Mouse (Mus musculus) midbrain, postnatal 0 days (tissue): ENCODE results near the gene 2310030G06Rik. TPM values are rescaled to one million over a fixed set of nuclear protein-coding genes. Genes with fewer than 3 reads are reported as not detected.
A peak's percentile ranks its signal among the peaks of the same experiment; 100 is the strongest.

Source experiments
- ATAC-seq: fragments of 200-750 bp; cut with Nextera tagmentation; 2 replicates; pipeline ENCODE4 v1.8.0; 2017; ENCODE audit warnings: moderate number of reproducible peaks, mild to moderate bottlenecking, moderate TSS enrichment, moderate library complexity; ENCODE audit not compliant: low FRiP score
- DNase-seq: peaks from one replicate; pipeline ENCODE4 v3.0.0-alpha.2; 2015; ENCODE audit warnings: low spot score
- H3K27ac ChIP-seq: fragments of 300-500 bp; sonication (generic); 2 replicates; pipeline ENCODE4 v1.5.1; 2014; ENCODE audit warnings: low read depth, mild to moderate bottlenecking, low read length, mixed read lengths
- H3K27me3 ChIP-seq: fragments of 300-500 bp; sonication (generic); 2 replicates; pipeline ENCODE4 v1.6.1; 2014; ENCODE audit warnings: low read length, control low read depth, mixed read lengths; ENCODE audit not compliant: insufficient read depth
- H3K36me3 ChIP-seq: fragments of 300-500 bp; sonication (generic); 2 replicates; pipeline ENCODE4 v1.6.1; 2014; ENCODE audit warnings: low read length, control low read depth, mixed read lengths; ENCODE audit not compliant: insufficient read depth
- H3K4me1 ChIP-seq: fragments of 300-500 bp; sonication (generic); 2 replicates; pipeline ENCODE4 v1.6.1; 2014; ENCODE audit warnings: mild to moderate bottlenecking, control low read depth, antibody characterized with exemption, low read length, mixed read lengths; ENCODE audit not compliant: insufficient read depth
- H3K4me2 ChIP-seq: fragments of 300-500 bp; sonication (generic); 2 replicates; pipeline ENCODE4 v1.6.1; 2014; ENCODE audit warnings: low read depth, mild to moderate bottlenecking, low read length, mixed read lengths; ENCODE audit not compliant: poor library complexity, severe bottlenecking
- H3K4me3 ChIP-seq: fragments of 300-500 bp; sonication (generic); 2 replicates; pipeline ENCODE4 v1.5.1; 2014; ENCODE audit warnings: low read depth, mild to moderate bottlenecking, low read length, moderate library complexity
- H3K9ac ChIP-seq: fragments of 300-500 bp; sonication (generic); replicated peaks from 2 replicates; pipeline ENCODE4 v1.6.1; 2014; ENCODE audit warnings: mild to moderate bottlenecking, low read length, moderate library complexity, mixed read lengths; ENCODE audit not compliant: poor library complexity, severe bottlenecking
- H3K9me3 ChIP-seq: fragments of 300-500 bp; sonication (generic); 2 replicates; pipeline ENCODE4 v1.6.1; 2016; ENCODE audit warnings: low read length, control low read depth
- CTCF ChIP-seq: IDR thresholded peaks from 2 replicates; pipeline ENCODE4 v1.5.1; 2016; ENCODE audit warnings: antibody characterized with exemption, mild to moderate bottlenecking
- WGBS: fragments of 180-500 bp; shearing (Covaris S2); extraction: QIAGEN DNeasy Blood & Tissue Kit; methylation state at CpG from one replicate; pipeline ENCODE4 v1.1.7; 2014; 5-methylcytosine and 5-hydroxymethylcytosine counted together
- polyA plus RNA-seq: library from polyadenylated mRNA; unstranded; fragments of >200 nt; fragmentation: Nextera tagmentation; extraction: Ambion mirVana; gene quantifications from 2 replicates; pipeline ENCODE4 v1.2.1, GENCODE M21; 2015
- total RNA-seq: library from RNA; depleted of rRNA; stranded (reverse); fragments of >200 nt; gene quantifications from 2 replicates; pipeline ENCODE4 v1.2.3, GENCODE M21; 2014

2310030G06Rik gene
- total and polyA plus RNA-seq, 2 experiments from 2014 or later, result 1.5 to 2.9 TPM

DNA sequence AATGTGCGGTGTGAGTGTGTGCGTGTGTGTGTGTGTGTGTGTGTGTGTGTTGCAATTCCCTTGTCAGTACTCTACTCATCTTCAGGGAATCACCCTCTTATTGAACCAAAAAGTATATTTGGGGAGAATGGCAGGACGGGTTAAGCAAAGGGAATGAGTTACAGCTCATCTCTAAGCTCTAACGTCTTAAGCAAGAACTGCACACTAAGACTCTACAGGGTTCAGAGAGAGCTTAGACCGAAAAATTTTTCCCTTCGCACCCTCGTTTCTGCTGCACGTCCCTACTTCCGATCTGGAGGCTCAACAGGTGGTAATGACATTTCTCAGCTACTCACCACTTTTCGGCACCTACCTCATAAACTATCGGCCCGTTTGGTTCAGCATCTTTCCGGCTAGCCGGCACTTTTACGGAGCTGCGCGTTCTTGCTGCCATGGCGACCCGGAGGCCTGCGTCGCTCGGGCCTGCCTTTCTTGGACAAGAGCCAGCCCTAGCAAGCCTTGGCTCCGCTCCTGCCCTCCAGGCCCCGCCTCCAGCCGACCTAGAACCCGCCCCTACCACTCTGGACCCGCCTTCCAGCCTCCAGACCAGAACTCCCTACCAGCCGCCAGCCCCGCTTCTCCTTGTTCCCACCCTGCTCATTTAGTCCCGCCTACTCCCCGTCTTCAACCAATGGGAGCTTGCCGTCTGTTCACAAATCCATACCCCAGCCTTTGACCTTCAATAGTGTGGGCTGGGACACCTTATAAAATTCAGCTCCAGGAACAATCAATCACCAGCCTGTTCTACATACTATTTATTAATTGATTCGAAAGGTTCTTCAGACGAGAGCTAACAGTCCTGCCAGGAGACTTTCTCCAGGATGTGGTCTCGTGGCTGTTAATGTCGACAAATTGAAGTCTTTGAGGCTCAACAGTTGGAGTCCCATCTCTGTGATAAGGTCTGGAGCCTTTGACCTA is 7.1 kb downstream of the 2310030G06Rik start, which contains the start of gene Dixdc1:
Gene Dixdc1, minus strand, starts transcription at position 604 of the 957 bp plus-strand sequence.
- H3K27ac ChIP-seq, result no peak within 1 kb of the TSS
- TF ChIP-seq CTCF, result no peak
- no peaks in the 10 kb centered on the region for H3K4me1 ChIP-seq
- ATAC-seq (peak; percentile 95), DNase-seq (peak; percentile 93)
- H3K27me3 ChIP-seq, result no peaks in the 10 kb centered on the region
- H3K9me3 ChIP-seq, result no peaks in the 10 kb centered on the region
- peak within 1 kb of the TSS; percentile 62 for H3K4me2 ChIP-seq
- no peaks in the 10 kb centered on the region for H3K36me3 ChIP-seq
- H3K4me3 ChIP-seq, result peak within 1 kb of the TSS; percentile 40
- WGBS, result 13% methylated on average over 36 of the region's 36 CpGs
- H3K9ac ChIP-seq, result no peak within 1 kb of the TSS

DNA sequence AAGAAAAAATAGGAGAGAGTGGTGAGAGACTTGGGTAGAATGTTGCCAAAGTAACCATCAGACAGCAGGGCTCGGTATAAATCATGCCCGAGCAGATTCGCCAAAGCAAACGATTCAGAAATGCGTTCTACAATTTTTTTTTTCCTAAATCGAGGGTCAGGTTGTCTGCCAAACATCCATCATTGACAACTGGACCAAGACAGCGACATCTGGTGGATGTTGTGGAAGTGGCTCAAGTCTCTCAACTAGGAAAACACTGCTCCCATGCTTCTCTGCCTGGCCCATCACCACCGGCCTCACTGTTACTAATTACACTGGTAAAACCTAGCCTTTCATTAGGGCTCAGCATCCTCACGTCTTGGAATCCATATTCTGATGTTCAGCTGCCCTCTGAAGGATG is 11.3 kb downstream of the 2310030G06Rik start:
- TF ChIP-seq CTCF, result peak; percentile 85
- 2% methylated on average over 9 of the region's 9 CpGs for WGBS
- ATAC-seq (no peak), DNase-seq (peak; percentile 80)
- Histone ChIP-seq H3K9ac (no peak overlapping the region), H3K4me1 (no peaks in the 10 kb centered on the region), H3K36me3 (no peaks in the 10 kb centered on the region), H3K9me3 (no peaks in the 10 kb centered on the region), H3K4me3 (no peak overlapping the region), H3K27ac (no peak overlapping the region), H3K27me3 (no peaks in the 10 kb centered on the region), H3K4me2 (no peak overlapping the region)

DNA sequence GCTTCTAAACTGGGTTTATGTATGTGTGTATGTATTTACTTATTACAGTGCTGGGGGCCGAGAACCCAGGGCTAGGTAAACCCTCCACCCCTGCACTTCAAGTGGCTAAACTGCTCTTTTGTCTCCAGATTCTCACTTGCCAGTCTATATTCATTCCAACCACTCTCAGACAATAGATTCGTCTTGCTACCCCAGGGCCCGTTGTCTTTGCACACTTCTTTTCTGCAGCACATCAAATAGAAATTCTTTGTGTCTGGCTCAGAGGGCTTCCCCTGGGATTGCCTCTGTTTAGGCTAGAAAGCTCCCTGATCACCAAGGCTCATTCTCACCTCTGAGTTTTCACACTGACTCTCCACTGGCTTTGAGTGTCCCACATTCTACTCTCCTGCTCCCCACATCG is 13.8 kb downstream of the 2310030G06Rik start:
- DNase-seq, result no peak
- WGBS, result 10% methylated on average over 4 of the region's 4 CpGs
- no peak for ATAC-seq
- no peak for TF ChIP-seq CTCF
- H3K27ac ChIP-seq, result no peak overlapping the region
- no peak overlapping the region for H3K9ac ChIP-seq
- no peak overlapping the region for H3K4me2 ChIP-seq
- H3K36me3 ChIP-seq, result no peaks in the 10 kb centered on the region
- H3K9me3 ChIP-seq, result no peaks in the 10 kb centered on the region
- H3K4me3 ChIP-seq, result no peak overlapping the region
- H3K27me3 ChIP-seq, result no peaks in the 10 kb centered on the region
- H3K4me1 ChIP-seq, result no peaks in the 10 kb centered on the region

DNA sequence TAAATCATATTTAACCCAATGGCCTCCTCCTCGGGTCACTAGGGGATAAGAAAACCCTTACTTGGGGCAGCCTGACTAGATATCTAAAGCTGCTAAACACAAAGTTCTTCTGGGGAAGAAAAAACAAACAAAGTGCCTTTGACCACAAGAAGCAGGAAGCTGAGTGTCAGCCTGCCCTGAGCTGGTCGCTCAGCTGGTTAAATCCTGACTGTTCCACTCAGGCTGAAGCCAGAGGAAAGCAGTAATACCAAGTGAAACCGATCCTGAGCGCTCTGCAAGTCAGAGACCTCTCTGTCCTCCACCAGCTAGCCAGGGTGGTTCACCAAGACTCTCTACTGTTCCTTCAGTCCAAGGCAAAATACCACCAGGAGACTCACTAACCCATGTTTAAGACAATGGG is 16.7 kb downstream of the 2310030G06Rik start:
- Histone ChIP-seq H3K27ac (no peak overlapping the region), H3K9me3 (no peaks in the 10 kb centered on the region), H3K4me3 (no peak overlapping the region), H3K4me1 (no peaks in the 10 kb centered on the region), H3K27me3 (no peaks in the 10 kb centered on the region), H3K9ac (no peak overlapping the region), H3K36me3 (no peaks in the 10 kb centered on the region), H3K4me2 (no peak overlapping the region)
- no peak for TF ChIP-seq CTCF
- no peak for DNase-seq
- 69% methylated on average over 4 of the region's 4 CpGs for WGBS
- ATAC-seq, result no peak

DNA sequence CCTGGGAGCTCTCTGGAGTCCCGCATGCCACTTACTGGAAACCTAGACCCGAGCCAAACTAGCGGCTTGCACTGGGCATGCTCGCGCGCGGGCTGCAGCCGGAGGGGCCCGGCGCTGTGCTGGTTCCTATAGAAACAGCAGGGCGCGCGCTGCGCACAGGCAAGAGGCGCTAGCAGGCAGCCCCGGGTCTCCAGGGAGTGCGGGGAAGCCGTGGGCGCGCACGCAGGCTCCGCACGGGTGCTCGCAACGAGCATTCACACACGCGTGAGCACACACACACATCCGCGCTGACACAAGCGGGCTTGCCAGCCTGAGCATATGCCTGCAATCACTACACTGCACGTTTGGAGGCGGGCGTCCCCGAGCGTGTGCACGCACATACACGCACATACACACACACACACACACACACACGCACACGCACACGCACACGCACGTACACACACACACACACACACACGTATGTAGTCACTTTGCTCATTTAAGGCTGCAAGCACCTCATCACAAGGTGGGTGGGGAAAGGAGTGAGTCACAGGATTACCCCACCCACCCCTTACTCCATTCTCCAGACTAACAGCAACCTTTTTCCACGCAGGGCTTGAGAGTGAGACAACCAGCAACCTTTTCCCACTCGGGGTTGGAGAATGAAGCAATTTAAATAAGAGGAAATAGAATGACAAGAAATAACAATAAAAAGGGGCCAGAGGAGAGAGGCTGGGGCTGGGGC is 18.2 kb downstream of the 2310030G06Rik start:
- H3K27ac ChIP-seq, result peak overlapping the region; percentile 81
- H3K27me3 ChIP-seq, result no peaks in the 10 kb centered on the region
- H3K9ac ChIP-seq, result peak overlapping the region; percentile 63
- peak overlapping the region; percentile 85 for H3K4me2 ChIP-seq
- DNase-seq (peak; percentile 96), ATAC-seq (peak; percentile 96)
- H3K4me3 ChIP-seq, result peak overlapping the region; percentile 62
- under 1% methylated on average over 44 of the region's 45 CpGs for WGBS
- TF ChIP-seq CTCF, result peak; percentile 57
- H3K9me3 ChIP-seq, result no peaks in the 10 kb centered on the region
- no peaks in the 10 kb centered on the region for H3K36me3 ChIP-seq
- H3K4me1 ChIP-seq, result peaks cover 3% of the 10 kb centered on the region; the same call in 1 of the 2 replicates
